Mouse (Mus musculus): ENCODE data around the gene Rccd1. TPM values are rescaled to one million over a fixed set of nuclear protein-coding genes. Genes with fewer than 3 reads are reported as not detected.
"Not testable (repeated sequence)": the region's sequence is repeated elsewhere in the genome, so short reads cannot be mapped to it uniquely, and the experiment has no call there.

The Rccd1 gene
- polyA plus RNA-seq, 1 experiment from 2014 or later: 15.1 TPM

DNA sequence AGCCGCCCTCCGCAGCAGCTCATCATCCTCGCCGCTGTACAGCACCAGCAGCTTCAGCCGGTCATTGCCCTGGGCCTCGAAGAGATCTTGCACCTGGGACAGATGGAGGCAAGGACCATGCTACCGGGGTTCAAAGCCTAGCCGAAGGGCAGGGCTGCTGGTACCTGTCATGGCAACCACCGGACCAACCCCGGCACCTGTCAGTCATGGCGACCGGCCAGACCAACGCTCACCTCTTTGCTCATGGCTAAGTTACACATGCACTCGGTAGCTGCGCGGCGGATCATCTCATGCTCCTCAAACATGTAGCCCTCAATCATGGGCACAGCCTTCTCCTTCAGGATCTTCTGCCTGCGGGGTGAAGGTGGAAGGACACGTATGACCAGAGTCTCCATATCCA lies 1.8 kb upstream of the Rccd1 start:
- no peaks in the 10 kb centered on the region for H3K27me3 ChIP-seq (ENCODE audit: control insufficient read depth, insufficient read depth, low read length)
- WGBS: 94% methylated on average over 17 of the region's 19 CpGs
- H3K36me3 ChIP-seq (ENCODE audit: control insufficient read depth, insufficient read depth, low read length): peaks cover 56% of the 10 kb centered on the region
- H3K27ac ChIP-seq (ENCODE audit: low read length): no peak overlapping the region
- H3K9ac ChIP-seq (replicated peaks; ENCODE audit: low read depth, low read length): no peak overlapping the region
- H3K4me3 ChIP-seq (ENCODE audit: low read depth, low read length): no peak overlapping the region
- H3K9me3 ChIP-seq (ENCODE audit: control insufficient read depth, low read depth, low read length): no peaks in the 10 kb centered on the region
- H3K4me1 ChIP-seq (ENCODE audit: control insufficient read depth, insufficient read depth, low read length): peaks cover 11% of the 10 kb centered on the region; the same call in 1 of the 2 replicates
- no peak overlapping the region for H3K4me2 ChIP-seq (replicated peaks; ENCODE audit: low read depth, low read length)
- no peak for ATAC-seq (ENCODE audit: insufficient number of reproducible peaks, insufficient read depth, low FRiP score, low read depth)

DNA sequence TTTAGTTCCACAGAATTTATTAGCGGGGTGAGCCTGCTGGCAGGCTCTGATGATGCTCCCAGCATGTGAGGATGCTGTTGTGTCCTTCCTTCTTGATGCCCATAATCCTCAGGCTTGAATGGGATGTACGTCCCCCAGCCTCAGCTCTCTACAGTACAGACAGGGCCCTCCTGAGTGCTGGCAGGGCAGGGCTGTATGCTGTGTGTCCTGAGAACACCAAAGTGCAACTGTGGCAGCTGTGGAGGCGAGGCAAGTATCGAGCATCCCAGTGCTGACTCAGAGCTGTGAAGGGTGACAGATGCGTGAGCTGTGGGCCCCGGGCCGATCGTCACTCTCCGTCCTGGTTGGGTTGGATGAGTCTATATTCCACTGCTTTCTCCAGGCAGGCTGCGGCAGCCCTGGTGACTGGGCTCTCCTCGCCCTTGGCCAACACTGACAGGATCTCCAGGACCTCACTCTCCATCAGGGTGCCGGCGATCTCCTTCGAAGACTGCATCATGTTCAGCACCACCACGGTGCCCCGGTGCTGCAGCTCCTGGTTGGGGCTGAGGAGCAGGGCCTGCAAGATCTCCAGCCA lies 1.1 kb upstream of the Rccd1 start:
- H3K4me1 ChIP-seq (ENCODE audit: control insufficient read depth, insufficient read depth, low read length): peaks cover 11% of the 10 kb centered on the region; the same call in 1 of the 2 replicates
- no peak overlapping the region for H3K9ac ChIP-seq (replicated peaks; ENCODE audit: low read depth, low read length)
- H3K9me3 ChIP-seq (ENCODE audit: control insufficient read depth, low read depth, low read length): no peaks in the 10 kb centered on the region
- no peaks in the 10 kb centered on the region for H3K27me3 ChIP-seq (ENCODE audit: control insufficient read depth, insufficient read depth, low read length)
- H3K27ac ChIP-seq (ENCODE audit: low read length): peak overlapping the region; percentile 39; the same call in 1 of the 2 replicates
- no peak for ATAC-seq (ENCODE audit: insufficient number of reproducible peaks, insufficient read depth, low FRiP score, low read depth)
- H3K36me3 ChIP-seq (ENCODE audit: control insufficient read depth, insufficient read depth, low read length): peaks cover 49% of the 10 kb centered on the region
- WGBS: 93% methylated on average over 16 of the region's 16 CpGs
- H3K4me3 ChIP-seq (ENCODE audit: low read depth, low read length): no peak overlapping the region
- no peak overlapping the region for H3K4me2 ChIP-seq (replicated peaks; ENCODE audit: low read depth, low read length)

- not testable (repeated sequence) for H3K4me3 ChIP-seq (ENCODE audit: low read depth, low read length); H3K9me3 ChIP-seq (ENCODE audit: control insufficient read depth, low read depth, low read length); ATAC-seq (ENCODE audit: insufficient number of reproducible peaks, insufficient read depth, low FRiP score, low read depth); H3K27me3 ChIP-seq (ENCODE audit: control insufficient read depth, insufficient read depth, low read length); H3K9ac ChIP-seq (replicated peaks; ENCODE audit: low read depth, low read length)
- Histone ChIP-seq H3K36me3 (ENCODE audit: control insufficient read depth, insufficient read depth, low read length) (peaks cover 43% of the 10 kb centered on the region), H3K27ac (ENCODE audit: low read length) (peak overlapping the region; percentile 86; the same call in 1 of the 2 replicates), H3K4me1 (ENCODE audit: control insufficient read depth, insufficient read depth, low read length) (peaks cover 11% of the 10 kb centered on the region; the same call in 1 of the 2 replicates), H3K4me2 (replicated peaks; ENCODE audit: low read depth, low read length) (0 out of 2 replicates have a peak overlapping the region, but pooled peaks have one; percentile 15)
- 40% methylated on average over 5 of the region's 5 CpGs for WGBS
These were observed 514 bp upstream of the Rccd1 start for GRCm38 (mm10) chr7:80324816-80325119.

GRCm38 (mm10) chr7:80323336-80323735 lies 918 bp downstream of the Rccd1 start:
- H3K27me3 ChIP-seq (ENCODE audit: control insufficient read depth, insufficient read depth, low read length): no peaks in the 10 kb centered on the region
- H3K4me1 ChIP-seq (ENCODE audit: control insufficient read depth, insufficient read depth, low read length): peaks cover 11% of the 10 kb centered on the region; the same call in 1 of the 2 replicates
- ATAC-seq (ENCODE audit: insufficient number of reproducible peaks, insufficient read depth, low FRiP score, low read depth): no peak
- peak overlapping the region; percentile 86 for H3K27ac ChIP-seq (ENCODE audit: low read length)
- 10% methylated on average over 8 of the region's 8 CpGs for WGBS
- H3K9ac ChIP-seq (replicated peaks; ENCODE audit: low read depth, low read length): peak overlapping the region; percentile 57
- no peaks in the 10 kb centered on the region for H3K9me3 ChIP-seq (ENCODE audit: control insufficient read depth, low read depth, low read length)
- peak overlapping the region; percentile 85 for H3K4me2 ChIP-seq (replicated peaks; ENCODE audit: low read depth, low read length)
- peaks cover 31% of the 10 kb centered on the region for H3K36me3 ChIP-seq (ENCODE audit: control insufficient read depth, insufficient read depth, low read length)
- H3K4me3 ChIP-seq (ENCODE audit: low read depth, low read length): peak overlapping the region; percentile 54

- WGBS: 81% methylated on average over 19 of the region's 19 CpGs
- Histone ChIP-seq H3K36me3 (ENCODE audit: control insufficient read depth, insufficient read depth, low read length) (peaks cover 19% of the 10 kb centered on the region), H3K4me2 (replicated peaks; ENCODE audit: low read depth, low read length) (no peak overlapping the region), H3K4me1 (ENCODE audit: control insufficient read depth, insufficient read depth, low read length) (peaks cover 8% of the 10 kb centered on the region; the same call in 1 of the 2 replicates), H3K4me3 (ENCODE audit: low read depth, low read length) (no peak overlapping the region), H3K9ac (replicated peaks; ENCODE audit: low read depth, low read length) (no peak overlapping the region), H3K9me3 (ENCODE audit: control insufficient read depth, low read depth, low read length) (no peaks in the 10 kb centered on the region), H3K27ac (ENCODE audit: low read length) (no peak overlapping the region), H3K27me3 (ENCODE audit: control insufficient read depth, insufficient read depth, low read length) (no peaks in the 10 kb centered on the region)
- no peak for ATAC-seq (ENCODE audit: insufficient number of reproducible peaks, insufficient read depth, low FRiP score, low read depth)
These were observed 4.3 kb downstream of the Rccd1 start for GRCm38 (mm10) chr7:80319846-80320496.

DNA sequence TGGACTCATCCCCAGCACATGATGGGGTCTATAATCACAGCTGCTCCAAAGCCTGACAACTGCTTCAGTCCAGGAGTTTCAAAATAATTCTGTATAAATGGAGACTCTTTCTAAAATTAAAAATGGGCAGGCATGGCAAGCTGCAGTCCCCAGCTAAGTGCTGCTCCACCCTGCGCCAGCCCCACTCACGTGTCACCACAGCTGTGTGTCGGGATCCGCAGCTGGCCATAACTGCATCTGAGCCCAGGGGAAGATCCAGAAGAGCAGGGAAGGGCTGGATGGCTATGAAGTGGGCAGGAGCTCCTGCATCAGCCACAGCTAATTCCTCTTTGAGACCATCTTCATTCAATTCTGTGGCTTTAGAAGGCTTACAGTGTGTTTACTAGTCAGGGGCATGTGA lies 5.6 kb downstream of the Rccd1 start:
- no peaks in the 10 kb centered on the region for H3K27me3 ChIP-seq (ENCODE audit: control insufficient read depth, insufficient read depth, low read length)
- H3K9me3 ChIP-seq (ENCODE audit: control insufficient read depth, low read depth, low read length): no peaks in the 10 kb centered on the region
- no peak overlapping the region for H3K27ac ChIP-seq (ENCODE audit: low read length)
- no peak overlapping the region for H3K9ac ChIP-seq (replicated peaks; ENCODE audit: low read depth, low read length)
- WGBS: 89% methylated on average over 4 of the region's 4 CpGs
- ATAC-seq (ENCODE audit: insufficient number of reproducible peaks, insufficient read depth, low FRiP score, low read depth): no peak
- H3K4me1 ChIP-seq (ENCODE audit: control insufficient read depth, insufficient read depth, low read length): peaks cover 6% of the 10 kb centered on the region; the same call in 1 of the 2 replicates
- no peak overlapping the region for H3K4me3 ChIP-seq (ENCODE audit: low read depth, low read length)
- no peak overlapping the region for H3K4me2 ChIP-seq (replicated peaks; ENCODE audit: low read depth, low read length)
- H3K36me3 ChIP-seq (ENCODE audit: control insufficient read depth, insufficient read depth, low read length): peaks cover 32% of the 10 kb centered on the region

GRCm38 (mm10) chr7:80317439-80318115 lies 6.7 kb downstream of the Rccd1 start:
- Histone ChIP-seq H3K27ac (ENCODE audit: low read length) (no peak overlapping the region), H3K4me1 (ENCODE audit: control insufficient read depth, insufficient read depth, low read length) (no peaks in the 10 kb centered on the region), H3K4me2 (replicated peaks; ENCODE audit: low read depth, low read length) (no peak overlapping the region), H3K4me3 (ENCODE audit: low read depth, low read length) (no peak overlapping the region), H3K36me3 (ENCODE audit: control insufficient read depth, insufficient read depth, low read length) (peaks cover 42% of the 10 kb centered on the region), H3K9me3 (ENCODE audit: control insufficient read depth, low read depth, low read length) (no peaks in the 10 kb centered on the region), H3K27me3 (ENCODE audit: control insufficient read depth, insufficient read depth, low read length) (no peaks in the 10 kb centered on the region), H3K9ac (replicated peaks; ENCODE audit: low read depth, low read length) (no peak overlapping the region)
- no peak for ATAC-seq (ENCODE audit: insufficient number of reproducible peaks, insufficient read depth, low FRiP score, low read depth)
- WGBS: 74% methylated on average over 1 of the region's 1 CpGs

DNA sequence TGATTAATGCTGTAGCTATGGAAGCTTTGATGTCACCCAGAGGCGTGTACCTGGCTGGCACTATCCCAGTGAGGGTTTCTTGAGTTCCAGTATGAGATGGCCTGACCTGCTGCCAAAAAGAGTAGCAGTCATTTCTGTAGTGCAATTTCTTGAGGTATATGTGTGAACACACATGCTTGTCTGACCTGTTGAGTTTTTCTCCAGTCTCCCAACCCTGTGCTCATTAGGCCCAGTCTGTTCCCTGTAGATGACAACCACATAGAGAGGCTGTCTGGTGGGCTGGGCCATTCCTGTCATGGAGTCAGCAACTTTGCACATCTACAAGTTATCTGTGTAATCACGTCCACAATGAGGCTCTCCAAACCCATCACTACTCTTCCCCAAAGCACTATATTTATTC lies 8.5 kb downstream of the Rccd1 start:
- Histone ChIP-seq H3K27me3 (ENCODE audit: control insufficient read depth, insufficient read depth, low read length) (no peaks in the 10 kb centered on the region), H3K4me3 (ENCODE audit: low read depth, low read length) (no peak overlapping the region), H3K27ac (ENCODE audit: low read length) (no peak overlapping the region), H3K4me1 (ENCODE audit: control insufficient read depth, insufficient read depth, low read length) (no peaks in the 10 kb centered on the region), H3K4me2 (replicated peaks; ENCODE audit: low read depth, low read length) (no peak overlapping the region), H3K9ac (replicated peaks; ENCODE audit: low read depth, low read length) (no peak overlapping the region), H3K9me3 (ENCODE audit: control insufficient read depth, low read depth, low read length) (no peaks in the 10 kb centered on the region), H3K36me3 (ENCODE audit: control insufficient read depth, insufficient read depth, low read length) (peaks cover 56% of the 10 kb centered on the region)
- no peak for ATAC-seq (ENCODE audit: insufficient number of reproducible peaks, insufficient read depth, low FRiP score, low read depth)
- 83% methylated on average over 2 of the region's 2 CpGs for WGBS
